Mouse (Mus musculus): Measurements from ENCODE around the gene Zfp13.
A peak's percentile ranks its signal among the peaks of the same experiment; 100 is the strongest.
"Not testable (repeated sequence)": the region's sequence is repeated elsewhere in the genome, so short reads cannot be mapped to it uniquely, and the experiment has no call there.

The Zfp13 gene

DNA sequence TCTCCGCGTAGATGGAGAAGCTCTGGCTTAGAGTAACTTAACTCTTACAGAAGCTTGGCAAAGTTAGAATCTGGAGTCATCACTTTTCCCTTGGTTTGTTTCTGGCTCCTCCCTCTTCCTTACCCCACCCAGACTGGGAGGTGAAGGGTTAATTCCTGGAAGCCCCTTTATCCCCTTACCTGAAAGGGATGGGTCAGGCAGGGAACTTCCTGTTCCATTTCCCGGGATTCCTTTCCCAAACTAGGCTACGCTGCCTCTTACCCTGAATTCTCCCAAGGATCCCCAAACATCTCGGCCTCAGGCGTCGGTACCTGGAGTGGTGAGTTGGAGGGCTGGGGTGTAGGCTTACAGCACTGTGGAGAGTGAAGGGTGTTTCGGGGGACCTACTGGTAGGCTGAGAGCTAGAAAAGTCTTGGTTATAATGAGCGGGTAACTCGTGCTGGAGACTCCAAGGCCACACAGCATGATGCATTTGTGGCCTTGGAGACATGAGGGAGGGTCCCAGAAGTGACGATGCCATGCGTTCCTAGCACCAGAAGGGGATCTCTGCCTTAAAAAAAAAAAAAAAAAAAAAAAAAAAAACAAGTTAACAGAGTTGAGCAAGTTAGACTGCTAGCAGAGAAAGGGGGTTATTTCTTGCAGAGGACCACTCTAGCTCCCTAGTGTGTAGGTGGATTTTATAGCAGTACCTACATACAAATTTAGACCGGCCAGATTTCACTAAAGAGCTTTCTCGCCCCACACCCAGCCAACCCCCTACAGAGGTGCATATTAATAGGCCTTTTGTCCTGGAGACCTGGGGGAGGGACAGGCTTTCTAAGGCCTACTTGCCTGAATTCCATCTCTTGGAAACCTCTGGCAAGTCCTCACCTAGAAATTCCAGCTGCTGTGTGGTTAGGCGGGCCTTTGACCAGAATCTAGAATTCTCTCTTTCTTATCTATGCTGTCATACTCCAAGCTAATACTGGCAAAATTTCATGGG is 1.6 kb upstream of the Zfp13 start, which contains the start of gene Zscan10:
Gene Zscan10 (plus strand): TSS at position 216 of the 982 bp plus-strand sequence.
- Histone ChIP-seq H3K4me3 (replicated peaks; ENCODE audit: low read length) (peak within 1 kb of the TSS; percentile 86), H3K36me3 (ENCODE audit: insufficient read depth, low read length) (peaks cover 41% of the 10 kb centered on the region), H3K27me3 (ENCODE audit: insufficient read depth, low read length) (no peaks in the 10 kb centered on the region), H3K9me3 (ENCODE audit: low read length) (no peaks in the 10 kb centered on the region), H3K4me1 (replicated peaks; ENCODE audit: low read depth, low read length) (peaks cover 63% of the 10 kb centered on the region)
- TF ChIP-seq NANOG (IDR thresholded peaks at IDR 0.05; ENCODE audit: borderline replicate concordance, low read length): peak; percentile 3; the same call in 1 of the 2 replicates
- TF ChIP-seq POU5F1 (IDR thresholded peaks at IDR 0.05; ENCODE audit: borderline replicate concordance, low read length): peak; percentile 78; the same call in 1 of the 2 replicates
- no peak for TF ChIP-seq CTCF (conservative IDR thresholded peaks at IDR 0.05; ENCODE audit: low read length)

- TF ChIP-seq POU5F1 (IDR thresholded peaks at IDR 0.05; ENCODE audit: borderline replicate concordance, low read length): no peak
- no peak for TF ChIP-seq NANOG (IDR thresholded peaks at IDR 0.05; ENCODE audit: borderline replicate concordance, low read length)
- TF ChIP-seq CTCF (conservative IDR thresholded peaks at IDR 0.05; ENCODE audit: low read length): no peak
- H3K27me3 ChIP-seq (ENCODE audit: insufficient read depth, low read length): no peaks in the 10 kb centered on the region
- H3K4me3 ChIP-seq (replicated peaks; ENCODE audit: low read length): peak overlapping the region; percentile 86
- no peaks in the 10 kb centered on the region for H3K9me3 ChIP-seq (ENCODE audit: low read length)
- peaks cover 30% of the 10 kb centered on the region for H3K36me3 ChIP-seq (ENCODE audit: insufficient read depth, low read length)
- H3K4me1 ChIP-seq (replicated peaks; ENCODE audit: low read depth, low read length): peaks cover 60% of the 10 kb centered on the region
Measured at GRCm38 (mm10) chr17:23599605-23600063, 347 bp upstream of the Zfp13 start.

- H3K9me3 ChIP-seq (ENCODE audit: low read length); H3K27me3 ChIP-seq (ENCODE audit: insufficient read depth, low read length); H3K4me3 ChIP-seq (replicated peaks; ENCODE audit: low read length): not testable (repeated sequence)
- Histone ChIP-seq H3K36me3 (ENCODE audit: insufficient read depth, low read length) (peaks cover 13% of the 10 kb centered on the region), H3K4me1 (replicated peaks; ENCODE audit: low read depth, low read length) (peaks cover 57% of the 10 kb centered on the region)
Measured at GRCm38 (mm10) chr17:23595139-23595538, 4.1 kb downstream of the Zfp13 start.

- H3K9me3 ChIP-seq (ENCODE audit: low read length): no peaks in the 10 kb centered on the region
- H3K36me3 ChIP-seq (ENCODE audit: insufficient read depth, low read length): peaks cover 13% of the 10 kb centered on the region
- H3K27me3 ChIP-seq (ENCODE audit: insufficient read depth, low read length): no peaks in the 10 kb centered on the region
- H3K4me1 ChIP-seq (replicated peaks; ENCODE audit: low read depth, low read length): peaks cover 46% of the 10 kb centered on the region
- TF ChIP-seq CTCF (conservative IDR thresholded peaks at IDR 0.05; ENCODE audit: low read length) (no peak), NANOG (IDR thresholded peaks at IDR 0.05; ENCODE audit: borderline replicate concordance, low read length) (no peak), POU5F1 (IDR thresholded peaks at IDR 0.05; ENCODE audit: borderline replicate concordance, low read length) (no peak)
- peak overlapping the region; percentile 75 for H3K4me3 ChIP-seq (replicated peaks; ENCODE audit: low read length)
Measured at GRCm38 (mm10) chr17:23592926-23593300, 6.4 kb downstream of the Zfp13 start.

DNA sequence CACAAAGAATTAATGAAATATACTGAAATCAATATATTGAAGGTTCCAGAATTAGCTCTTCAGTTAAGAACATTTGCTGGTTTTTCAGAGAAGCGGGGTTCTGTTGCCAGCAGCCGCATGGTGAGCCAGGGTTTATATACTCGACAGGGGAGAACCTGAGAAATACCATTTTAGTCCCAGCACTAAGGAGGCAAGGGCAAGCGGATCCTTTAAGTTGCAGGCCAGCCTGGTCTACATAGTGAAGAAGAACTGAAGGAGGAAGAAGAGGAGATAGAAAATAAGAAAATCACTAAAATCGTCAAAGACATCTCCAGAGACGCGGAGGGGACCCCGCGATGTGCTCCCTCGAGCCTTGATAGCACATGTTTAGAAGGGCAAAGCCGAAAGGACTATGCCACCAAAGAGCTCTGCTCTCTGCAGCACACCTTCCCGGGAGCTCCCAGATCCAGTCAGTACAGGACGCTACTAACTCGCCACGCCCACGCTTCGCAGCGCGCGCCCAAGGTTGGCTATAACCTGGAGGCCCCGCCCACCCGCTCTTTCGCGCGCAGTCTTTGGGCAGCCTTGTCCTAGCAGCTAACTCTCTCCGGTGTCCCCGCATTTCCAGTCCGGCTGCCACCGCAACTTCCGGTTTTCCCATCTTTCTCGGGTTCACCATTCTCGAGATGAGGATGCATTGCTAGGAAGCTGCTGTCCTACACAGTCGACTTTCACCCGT is 6.9 kb downstream of the Zfp13 start:
- Histone ChIP-seq H3K27me3 (ENCODE audit: insufficient read depth, low read length) (no peaks in the 10 kb centered on the region), H3K36me3 (ENCODE audit: insufficient read depth, low read length) (peaks cover 13% of the 10 kb centered on the region), H3K4me3 (replicated peaks; ENCODE audit: low read length) (peak overlapping the region; percentile 75), H3K9me3 (ENCODE audit: low read length) (no peaks in the 10 kb centered on the region), H3K4me1 (replicated peaks; ENCODE audit: low read depth, low read length) (peaks cover 46% of the 10 kb centered on the region)
- TF ChIP-seq POU5F1 (IDR thresholded peaks at IDR 0.05; ENCODE audit: borderline replicate concordance, low read length): peak; percentile 34; the same call in 1 of the 2 replicates
- TF ChIP-seq CTCF (conservative IDR thresholded peaks at IDR 0.05; ENCODE audit: low read length): no peak
- no peak for TF ChIP-seq NANOG (IDR thresholded peaks at IDR 0.05; ENCODE audit: borderline replicate concordance, low read length)

DNA sequence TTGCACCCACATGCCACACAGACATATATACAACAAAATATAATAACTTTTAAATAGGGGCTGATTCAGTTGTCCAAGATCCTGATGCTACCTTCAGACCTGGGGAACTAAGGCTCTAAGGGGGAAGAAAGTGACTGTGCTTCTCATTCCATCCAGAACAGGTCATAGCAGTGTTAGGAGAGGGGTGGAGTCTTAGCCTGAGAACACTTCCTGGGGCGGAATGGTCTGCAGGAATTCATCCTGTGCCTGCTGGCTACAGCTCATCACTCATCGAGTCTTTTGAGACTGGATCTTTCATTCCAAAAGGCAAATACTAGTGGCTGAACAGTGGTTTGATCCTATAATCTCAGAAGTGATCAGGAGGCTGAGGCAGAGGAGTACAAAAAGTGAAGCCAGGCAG is 12.0 kb downstream of the Zfp13 start:
- Histone ChIP-seq H3K36me3 (ENCODE audit: insufficient read depth, low read length) (peaks cover 20% of the 10 kb centered on the region), H3K4me3 (replicated peaks; ENCODE audit: low read length) (0 out of 2 replicates have a peak overlapping the region, but pooled peaks have one; percentile 93)
- TF ChIP-seq POU5F1 (IDR thresholded peaks at IDR 0.05; ENCODE audit: borderline replicate concordance, low read length): no peak
- no peak for TF ChIP-seq CTCF (conservative IDR thresholded peaks at IDR 0.05; ENCODE audit: low read length)
- no peak for TF ChIP-seq NANOG (IDR thresholded peaks at IDR 0.05; ENCODE audit: borderline replicate concordance, low read length)

DNA sequence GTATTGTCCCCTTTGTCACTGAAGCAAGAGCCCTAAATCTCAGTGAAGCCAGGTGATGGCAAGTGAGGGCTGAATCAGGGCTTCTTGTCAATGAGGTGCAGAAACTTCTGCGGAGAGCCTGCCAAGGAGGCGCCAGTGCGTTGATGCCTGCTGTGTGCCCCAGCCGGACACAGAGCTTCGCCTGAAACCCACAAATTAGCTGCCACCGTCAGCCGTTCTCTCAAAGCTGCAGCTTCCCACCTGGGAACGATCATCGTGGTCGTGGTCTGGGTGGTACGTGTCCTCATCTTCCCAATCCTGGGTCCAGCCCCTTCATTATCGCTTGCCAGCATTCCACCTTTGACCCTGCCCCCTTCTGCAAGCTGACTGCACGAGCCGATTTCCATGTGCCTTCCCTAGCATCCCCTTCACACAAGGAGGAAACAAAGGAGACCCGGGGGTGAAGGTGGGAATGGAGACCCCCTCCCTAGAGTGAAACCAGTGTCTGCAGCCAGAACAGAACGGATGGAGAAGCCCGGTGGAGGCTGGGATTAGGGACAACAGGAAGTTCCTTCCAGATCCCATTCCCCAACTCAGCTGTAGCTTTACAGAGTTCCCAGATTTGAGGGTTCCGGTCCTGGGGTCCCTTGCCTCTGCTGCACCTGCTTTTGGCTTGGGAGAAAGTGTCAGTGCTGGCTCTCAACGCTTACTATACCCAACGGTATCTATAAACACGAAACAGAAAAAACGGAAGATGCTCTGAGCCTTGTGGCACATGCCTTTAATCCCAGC is 13.4 kb downstream of the Zfp13 start:
- Histone ChIP-seq H3K4me3 (replicated peaks; ENCODE audit: low read length) (peak overlapping the region; percentile 93), H3K4me1 (replicated peaks; ENCODE audit: low read depth, low read length) (peaks cover 32% of the 10 kb centered on the region), H3K9me3 (ENCODE audit: low read length) (no peaks in the 10 kb centered on the region), H3K27me3 (ENCODE audit: insufficient read depth, low read length) (no peaks in the 10 kb centered on the region), H3K36me3 (ENCODE audit: insufficient read depth, low read length) (peaks cover 33% of the 10 kb centered on the region)
- peak; percentile 29; the same call in 1 of the 2 replicates for TF ChIP-seq POU5F1 (IDR thresholded peaks at IDR 0.05; ENCODE audit: borderline replicate concordance, low read length)
- no peak for TF ChIP-seq CTCF (conservative IDR thresholded peaks at IDR 0.05; ENCODE audit: low read length)
- no peak for TF ChIP-seq NANOG (IDR thresholded peaks at IDR 0.05; ENCODE audit: borderline replicate concordance, low read length)

More for the DNA sequence above, 12.0 kb downstream of the Zfp13 start:
- H3K4me1 ChIP-seq (replicated peaks; ENCODE audit: low read depth, low read length): peaks cover 43% of the 10 kb centered on the region
- H3K27me3 ChIP-seq (ENCODE audit: insufficient read depth, low read length): no peaks in the 10 kb centered on the region
- no peaks in the 10 kb centered on the region for H3K9me3 ChIP-seq (ENCODE audit: low read length)
